24 mouse cellular contexts compared by ENCODE assay signal in the genomic region with DNA sequence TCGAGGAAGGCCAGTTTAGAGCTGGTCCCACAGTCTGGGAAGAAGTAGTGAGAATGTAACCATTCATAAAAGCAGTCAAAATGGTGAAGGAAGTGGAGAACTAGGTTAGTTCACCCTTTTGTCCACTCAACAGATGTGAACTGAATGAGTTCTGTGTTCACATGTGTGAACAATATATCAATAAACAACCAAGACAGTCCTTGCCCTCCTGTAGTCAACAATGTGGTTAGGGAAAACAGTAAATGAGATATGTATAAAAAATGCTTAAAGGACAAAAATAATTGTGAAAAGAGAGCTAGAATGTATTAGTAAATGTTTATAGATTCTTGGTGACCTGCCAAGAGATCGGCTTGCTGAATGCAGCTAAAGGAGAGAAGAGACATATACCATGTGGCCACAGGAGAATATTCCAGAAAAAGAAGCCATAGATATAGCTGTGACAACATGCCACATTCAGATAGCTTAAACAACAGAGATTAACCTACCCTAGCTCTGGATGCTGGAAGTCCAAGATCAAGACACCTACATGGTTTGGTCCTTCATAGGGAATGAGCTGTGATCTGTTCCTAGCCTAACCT.
"Had no signal": no experiment of that assay in that cellular context is flagged by ENCODE, and none has a peak within 500 bp of the region (broad histone marks: within the 10 kb centered on the region; RNA-seq: fewer than 3 reads in every experiment).

No protein-coding gene starts in this region.

- ATAC-seq: hindbrain, embryonic 16.5 days; inflammation-experienced regulatory T-cells, adult 6 months; intestine, embryonic 15.5 days; intestine, postnatal 0 days had no signal

- H3K9ac ChIP-seq: heart, embryonic 12.5 days; hindbrain, embryonic 12.5 days; hindbrain, embryonic 14.5 days; intestine, embryonic 15.5 days; limb, embryonic 12.5 days had no signal

- H3K9me3 ChIP-seq: heart, embryonic 10.5 days; heart, embryonic 12.5 days; hindbrain, embryonic 10.5 days; hindbrain, embryonic 12.5 days; intestine, embryonic 15.5 days; limb, embryonic 10.5 days; limb, embryonic 12.5 days had no signal

- H3K4me1 ChIP-seq: heart, embryonic 10.5 days; heart, embryonic 12.5 days; intestine, embryonic 15.5 days; limb, embryonic 12.5 days had no signal

- H3K36me3 ChIP-seq: heart, embryonic 10.5 days; heart, embryonic 12.5 days; hindbrain, embryonic 10.5 days; hindbrain, embryonic 12.5 days; intestine, embryonic 15.5 days; limb, embryonic 10.5 days; limb, embryonic 12.5 days had no signal

- H3K27me3 ChIP-seq: heart, embryonic 12.5 days; hindbrain, embryonic 12.5 days; intestine, embryonic 15.5 days; limb, embryonic 12.5 days had no signal

- H3K4me2 ChIP-seq: heart, embryonic 12.5 days; hindbrain, embryonic 12.5 days; hindbrain, embryonic 14.5 days; intestine, embryonic 15.5 days; limb, embryonic 12.5 days had no signal

- H3K4me3 ChIP-seq: gastrocnemius, adult 2 months; heart, embryonic 10.5 days; heart, embryonic 12.5 days; hindbrain, embryonic 10.5 days; hindbrain, embryonic 12.5 days; intestine, embryonic 15.5 days; layer of hippocampus, adult 2 months; left cerebral cortex, adult 2 months; limb, embryonic 10.5 days; limb, embryonic 12.5 days had no signal

- DNase-seq: gastrocnemius, adult 2 months; gastrocnemius, postnatal 10 days; gastrocnemius, postnatal 25 days; heart, adult 18-20 months; heart, postnatal 10 days; heart, postnatal 4 days; kidney, adult 18-20 months; kidney, adult 8-10 months; kidney, postnatal 10 days; kidney, postnatal 25 days; kidney, postnatal 4 days had no signal

- H3K27ac ChIP-seq: gastrocnemius, adult 2 months; heart, embryonic 10.5 days; hindbrain, embryonic 10.5 days; hindbrain, embryonic 12.5 days; hindbrain, embryonic 14.5 days; intestine, embryonic 15.5 days; layer of hippocampus, adult 2 months; left cerebral cortex, adult 2 months; limb, embryonic 10.5 days; limb, embryonic 12.5 days had no signal
